Mouse (Mus musculus) lung, postnatal 0 days (tissue): ENCODE measurements around the gene Ap4e1. TPM values are rescaled to one million over a fixed set of nuclear protein-coding genes. Genes with fewer than 3 reads are reported as not detected.

Experiments used
- ATAC-seq: fragments of 200-750 bp; cut with Nextera tagmentation; 2 replicates; pipeline ENCODE4 v1.8.0; 2017; ENCODE audit warnings: moderate library complexity
- DNase-seq: peaks from one replicate; pipeline ENCODE4 v3.0.0-alpha.2; 2016; ENCODE audit warnings: low spot score
- H3K27ac ChIP-seq: fragments of 300-500 bp; sonication (generic); 2 replicates; pipeline ENCODE4 v1.5.1; 2014; ENCODE audit warnings: antibody characterized with exemption, mild to moderate bottlenecking, low read length, mixed read lengths
- H3K27me3 ChIP-seq: fragments of 300-500 bp; sonication (generic); replicated peaks from 2 replicates; pipeline ENCODE4 v1.6.1; 2014; ENCODE audit warnings: low read length, mixed read lengths; ENCODE audit not compliant: insufficient read depth
- H3K36me3 ChIP-seq: fragments of 300-500 bp; sonication (generic); 2 replicates; pipeline ENCODE4 v1.6.1; 2014; ENCODE audit warnings: low read length, mixed read lengths; ENCODE audit not compliant: insufficient read depth
- H3K4me1 ChIP-seq: fragments of 300-500 bp; sonication (generic); 2 replicates; pipeline ENCODE4 v1.6.1; 2014; ENCODE audit warnings: antibody characterized with exemption, low read depth, low read length, mixed read lengths; ENCODE audit not compliant: insufficient read depth
- H3K4me2 ChIP-seq: fragments of 300-500 bp; sonication (generic); replicated peaks from 2 replicates; pipeline ENCODE4 v1.6.1; 2014; ENCODE audit warnings: low read depth, mild to moderate bottlenecking, low read length, moderate library complexity, mixed read lengths
- H3K4me3 ChIP-seq: fragments of 300-500 bp; sonication (generic); 2 replicates; pipeline ENCODE4 v1.5.1; 2014; ENCODE audit warnings: low read depth, low read length
- H3K9ac ChIP-seq: fragments of 300-500 bp; sonication (generic); replicated peaks from 2 replicates; pipeline ENCODE4 v1.6.1; 2014; ENCODE audit warnings: low read depth, mild to moderate bottlenecking
- H3K9me3 ChIP-seq: fragments of 300-500 bp; sonication (generic); 2 replicates; pipeline ENCODE4 v1.6.1; 2016; ENCODE audit warnings: low read length, mixed read lengths
- CTCF ChIP-seq: IDR thresholded peaks from 2 replicates; pipeline ENCODE4 v1.5.1; 2016; ENCODE audit warnings: antibody characterized with exemption, mild to moderate bottlenecking
- EP300 ChIP-seq: IDR thresholded peaks from 2 replicates; pipeline ENCODE4 v1.6.1; 2016; ENCODE audit warnings: antibody characterized with exemption, mild to moderate bottlenecking, control low read depth
- WGBS: fragments of 180-500 bp; shearing (Covaris S2); extraction: QIAGEN DNeasy Blood & Tissue Kit; methylation state at CpG from one replicate; pipeline ENCODE4 v1.1.7; 2014; 5-methylcytosine and 5-hydroxymethylcytosine counted together
- polyA plus RNA-seq: library from polyadenylated mRNA; unstranded; fragments of >200 nt; fragmentation: Nextera tagmentation; extraction: Ambion mirVana; gene quantifications from 2 replicates; pipeline ENCODE4 v1.2.1, GENCODE M21; 2015

The Ap4e1 gene
- polyA plus RNA-seq, 1 experiment from 2014 or later: 4.8 TPM

- no peak for TF ChIP-seq EP300
- TF ChIP-seq CTCF: no peak
- no peak for ATAC-seq
- no peaks in the 10 kb centered on the region for H3K9me3 ChIP-seq
- no peak overlapping the region for H3K27ac ChIP-seq
- 62% methylated on average over 6 of the region's 6 CpGs for WGBS
- H3K9ac ChIP-seq: no peak overlapping the region
- no peak for DNase-seq
- no peaks in the 10 kb centered on the region for H3K4me1 ChIP-seq
- H3K4me3 ChIP-seq: no peak overlapping the region
- H3K4me2 ChIP-seq: no peak overlapping the region
- H3K36me3 ChIP-seq: no peaks in the 10 kb centered on the region
- H3K27me3 ChIP-seq: no peaks in the 10 kb centered on the region
Observed at GRCm38 (mm10) chr2:126994384-126995166, 13.9 kb upstream of the Ap4e1 start.

GRCm38 (mm10) chr2:126996737-126997136 is 11.8 kb upstream of the Ap4e1 start:
- Histone ChIP-seq H3K27me3 (no peaks in the 10 kb centered on the region), H3K36me3 (no peaks in the 10 kb centered on the region), H3K9ac (no peak overlapping the region), H3K4me3 (no peak overlapping the region), H3K27ac (no peak overlapping the region), H3K9me3 (no peaks in the 10 kb centered on the region), H3K4me2 (no peak overlapping the region; the same call in 1 of the 2 replicates), H3K4me1 (no peaks in the 10 kb centered on the region)
- no peak for TF ChIP-seq EP300
- peak; percentile 92 for TF ChIP-seq CTCF
- peak; percentile 81 for ATAC-seq
- WGBS: 13% methylated on average over 5 of the region's 5 CpGs
- peak; percentile 93 for DNase-seq

GRCm38 (mm10) chr2:126998219-126998618 is 10.3 kb upstream of the Ap4e1 start:
- no peaks in the 10 kb centered on the region for H3K27me3 ChIP-seq
- no peaks in the 10 kb centered on the region for H3K9me3 ChIP-seq
- no peak overlapping the region for H3K4me3 ChIP-seq
- TF ChIP-seq EP300 (no peak), CTCF (no peak)
- no peak for ATAC-seq
- WGBS: 71% methylated on average over 7 of the region's 7 CpGs
- H3K4me1 ChIP-seq: no peaks in the 10 kb centered on the region
- no peak overlapping the region for H3K4me2 ChIP-seq
- H3K27ac ChIP-seq: no peak overlapping the region
- no peak for DNase-seq
- H3K9ac ChIP-seq: no peak overlapping the region
- no peaks in the 10 kb centered on the region for H3K36me3 ChIP-seq

DNA sequence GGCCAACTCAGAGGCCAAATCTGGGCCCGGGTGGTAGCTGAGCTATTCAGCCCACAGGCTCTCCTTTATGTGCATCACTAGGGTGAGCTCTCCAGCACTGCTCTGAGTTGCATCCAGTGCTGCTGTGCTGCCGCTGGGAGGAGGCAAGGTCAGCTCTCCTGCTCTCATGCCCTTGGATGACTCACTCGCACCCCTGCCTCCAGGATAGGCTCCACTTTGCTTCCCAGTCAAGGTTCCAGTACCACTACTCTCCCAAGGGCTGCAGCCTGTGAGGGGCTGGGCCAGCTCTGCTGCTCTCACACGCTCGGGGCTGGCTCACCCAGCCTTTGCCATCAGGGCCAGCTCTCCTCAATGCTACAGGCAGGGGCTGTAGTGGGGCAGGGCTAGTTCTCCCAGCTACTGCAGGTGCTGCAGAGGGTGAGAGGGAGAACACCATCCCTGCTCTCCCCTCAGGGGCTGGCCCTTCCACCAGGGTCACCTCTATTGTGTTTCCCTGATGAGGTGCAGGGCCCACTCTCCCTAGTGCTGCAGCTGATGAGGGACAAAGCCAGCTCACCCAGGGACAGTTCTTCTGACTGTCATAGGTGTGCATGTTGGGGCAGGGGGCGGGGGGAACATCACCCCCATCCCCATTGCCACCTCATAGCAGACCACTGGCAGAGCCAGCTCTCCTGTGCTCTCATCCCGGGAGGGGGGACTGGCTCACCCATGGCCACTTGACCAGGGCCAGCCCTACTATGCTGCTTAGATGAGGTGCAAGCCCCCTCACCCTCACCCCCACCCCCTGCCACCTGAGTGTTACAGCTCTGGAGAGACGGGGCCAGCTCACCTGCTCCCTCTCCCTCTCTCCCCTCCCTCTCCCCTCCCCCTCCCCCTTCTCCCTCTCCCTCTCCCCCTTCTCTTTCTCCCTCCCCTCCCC is 7.9 kb upstream of the Ap4e1 start:
- H3K9ac ChIP-seq: no peak overlapping the region
- no peaks in the 10 kb centered on the region for H3K4me1 ChIP-seq
- H3K4me2 ChIP-seq: no peak overlapping the region
- no peak for TF ChIP-seq CTCF
- no peak for TF ChIP-seq EP300
- H3K4me3 ChIP-seq: no peak overlapping the region
- H3K36me3 ChIP-seq: no peaks in the 10 kb centered on the region
- 72% methylated on average over 7 of the region's 8 CpGs for WGBS
- H3K9me3 ChIP-seq: no peaks in the 10 kb centered on the region
- ATAC-seq (no peak), DNase-seq (no peak)
- H3K27me3 ChIP-seq: no peaks in the 10 kb centered on the region
- no peak overlapping the region for H3K27ac ChIP-seq

DNA sequence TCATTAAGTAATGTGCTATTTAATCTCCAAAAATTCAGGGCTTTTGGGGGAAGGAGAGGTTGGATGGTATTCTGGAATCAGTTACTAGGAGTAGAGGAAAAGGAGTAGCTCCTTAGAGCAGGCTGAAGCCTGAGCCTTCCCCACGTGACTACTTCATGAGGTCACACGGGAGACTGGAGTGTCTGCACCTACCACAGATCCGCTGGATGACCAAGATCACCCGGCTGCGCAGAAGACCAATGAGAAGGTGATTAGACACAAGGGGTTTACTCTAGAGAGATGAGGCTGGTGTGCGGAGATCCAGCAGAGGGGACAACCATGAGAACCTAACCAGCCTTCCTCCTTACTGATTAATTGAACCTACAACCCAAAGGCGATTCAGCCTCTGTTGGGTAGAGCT is 4.5 kb upstream of the Ap4e1 start:
- Histone ChIP-seq H3K4me1 (no peaks in the 10 kb centered on the region), H3K9ac (no peak overlapping the region), H3K36me3 (no peaks in the 10 kb centered on the region), H3K27me3 (no peaks in the 10 kb centered on the region), H3K4me3 (no peak overlapping the region), H3K27ac (no peak overlapping the region), H3K9me3 (no peaks in the 10 kb centered on the region), H3K4me2 (no peak overlapping the region)
- DNase-seq (no peak), ATAC-seq (no peak)
- TF ChIP-seq CTCF (no peak), EP300 (no peak)
- WGBS: 75% methylated on average over 7 of the region's 7 CpGs

GRCm38 (mm10) chr2:127006634-127007370 is 1.7 kb upstream of the Ap4e1 start:
- no peak for ATAC-seq
- Histone ChIP-seq H3K4me3 (peak overlapping the region; percentile 41), H3K27me3 (no peaks in the 10 kb centered on the region), H3K4me2 (peak overlapping the region; percentile 50), H3K27ac (no peak overlapping the region), H3K36me3 (no peaks in the 10 kb centered on the region), H3K9me3 (no peaks in the 10 kb centered on the region), H3K9ac (no peak overlapping the region), H3K4me1 (no peaks in the 10 kb centered on the region)
- DNase-seq: peak; percentile 71
- 30% methylated on average over 12 of the region's 12 CpGs for WGBS
- TF ChIP-seq EP300 (no peak), CTCF (peak; percentile 72)
